Mouse (Mus musculus): ENCODE data around the gene Camk2d. TPM values are rescaled to one million over a fixed set of nuclear protein-coding genes. Genes with fewer than 3 reads are reported as not detected.

The Camk2d gene
- total and polyA plus RNA-seq, 3 experiments, result 0.07 to 0.35 TPM; not detected in 1

- H3K79me2 ChIP-seq (ENCODE audit: control insufficient read depth, insufficient read depth, low read length, poor library complexity), result no peaks in the 10 kb centered on the region
- H3K9me3 ChIP-seq (replicated peaks; ENCODE audit: insufficient read depth, low read length), result no peaks in the 10 kb centered on the region
- no peak for DNase-seq (ENCODE audit: low read depth, low spot score)
- no peak overlapping the region for H3K27ac ChIP-seq (ENCODE audit: control insufficient read depth, low read depth, low read length)
- no peaks in the 10 kb centered on the region for H3K27me3 ChIP-seq (ENCODE audit: control insufficient read depth in 1 of 2, insufficient read depth in 2 of 2, low read length in 2 of 2)
- no peaks in the 10 kb centered on the region for H3K36me3 ChIP-seq (ENCODE audit: control insufficient read depth in 1 of 2, insufficient read depth in 2 of 2, low read length in 2 of 2)
- no peaks in the 10 kb centered on the region for H3K4me1 ChIP-seq (ENCODE audit: control insufficient read depth in 1 of 2, insufficient read depth in 2 of 2, low read length in 2 of 2)
- no peak overlapping the region for H3K9ac ChIP-seq (ENCODE audit: control insufficient read depth, low read depth, low read length, poor library complexity, severe bottlenecking)
- H3K4me3 ChIP-seq (ENCODE audit: control insufficient read depth in 1 of 2, insufficient read depth in 1 of 2, low read depth in 2 of 2, low read length in 2 of 2), result no peak overlapping the region
- 0 out of 4 replicates have a peak, but pooled peaks of 1 of the 2 experiments have one; percentile 22 for TF ChIP-seq POLR2A (IDR thresholded peaks at IDR 0.05; ENCODE audit: control insufficient read depth in 1 of 2, insufficient read depth in 1 of 2, low read depth in 1 of 2, low read length in 2 of 2, poor library complexity in 1 of 2)
- no peak for TF ChIP-seq TBP (IDR thresholded peaks at IDR 0.05; ENCODE audit: low read depth, low read length)
- TF ChIP-seq CHD2 (IDR thresholded peaks at IDR 0.05; ENCODE audit: low read length), result no peak
These were observed 1.1 kb downstream of the Camk2d start for GRCm38 (mm10) chr3:126597161-126597595.

- Histone ChIP-seq H3K9ac (ENCODE audit: control insufficient read depth, low read depth, low read length, poor library complexity, severe bottlenecking) (no peak overlapping the region), H3K4me3 (ENCODE audit: control insufficient read depth in 1 of 2, insufficient read depth in 1 of 2, low read depth in 2 of 2, low read length in 2 of 2) (no peak overlapping the region)
These were observed 1.7 kb downstream of the Camk2d start for GRCm38 (mm10) chr3:126597596-126598328.

GRCm38 (mm10) chr3:126598329-126598676 lies 2.2 kb downstream of the Camk2d start:
- Histone ChIP-seq H3K9ac (ENCODE audit: control insufficient read depth, low read depth, low read length, poor library complexity, severe bottlenecking) (no peak overlapping the region), H3K27me3 (ENCODE audit: control insufficient read depth in 1 of 2, insufficient read depth in 2 of 2, low read length in 2 of 2) (no peaks in the 10 kb centered on the region), H3K4me1 (ENCODE audit: control insufficient read depth in 1 of 2, insufficient read depth in 2 of 2, low read length in 2 of 2) (no peaks in the 10 kb centered on the region), H3K36me3 (ENCODE audit: control insufficient read depth in 1 of 2, insufficient read depth in 2 of 2, low read length in 2 of 2) (no peaks in the 10 kb centered on the region), H3K79me2 (ENCODE audit: control insufficient read depth, insufficient read depth, low read length, poor library complexity) (no peaks in the 10 kb centered on the region), H3K9me3 (replicated peaks; ENCODE audit: insufficient read depth, low read length) (no peaks in the 10 kb centered on the region), H3K4me3 (ENCODE audit: control insufficient read depth in 1 of 2, insufficient read depth in 1 of 2, low read depth in 2 of 2, low read length in 2 of 2) (no peak overlapping the region), H3K27ac (ENCODE audit: control insufficient read depth, low read depth, low read length) (no peak overlapping the region)
- no peak for DNase-seq (ENCODE audit: low read depth, low spot score)
- no peak for TF ChIP-seq POLR2AphosphoS2 (IDR thresholded peaks at IDR 0.05; ENCODE audit: low read length)
- no peak for TF ChIP-seq MYB (IDR thresholded peaks at IDR 0.05; ENCODE audit: low read depth, low read length)
- TF ChIP-seq GATA1 (IDR thresholded peaks at IDR 0.05; ENCODE audit: low read depth, low read length), result no peak
- TF ChIP-seq BHLHE40 (IDR thresholded peaks at IDR 0.05; ENCODE audit: borderline replicate concordance, low read depth, low read length), result no peak
- TF ChIP-seq CHD1 (IDR thresholded peaks at IDR 0.05; ENCODE audit: low read depth, low read length), result no peak
- TF ChIP-seq RAD21 (IDR thresholded peaks at IDR 0.05; ENCODE audit: low read depth, low read length), result no peak
- TF ChIP-seq MEF2A (IDR thresholded peaks at IDR 0.05; ENCODE audit: extremely low read depth, insufficient replicate concordance, low read depth, low read length, poor library complexity, severe bottlenecking), result no peak
- no peak for TF ChIP-seq MAZ (IDR thresholded peaks at IDR 0.05; ENCODE audit: low read depth, low read length)
- no peak for TF ChIP-seq E2F4 (IDR thresholded peaks at IDR 0.05; ENCODE audit: borderline replicate concordance, low read depth, low read length)
- no peak for TF ChIP-seq HCFC1 (IDR thresholded peaks at IDR 0.05; ENCODE audit: low read depth, low read length)
- no peak for TF ChIP-seq MAX (IDR thresholded peaks at IDR 0.05; ENCODE audit: low read length)
- TF ChIP-seq ELF1 (IDR thresholded peaks at IDR 0.05; ENCODE audit: low read depth, low read length), result no peak
- no peak for TF ChIP-seq ZC3H11A (IDR thresholded peaks at IDR 0.05; ENCODE audit: low read depth, low read length)

More at GRCm38 (mm10) chr3:126597596-126598328, 1.7 kb downstream of the Camk2d start:
- H3K79me2 ChIP-seq (ENCODE audit: control insufficient read depth, insufficient read depth, low read length, poor library complexity), result no peaks in the 10 kb centered on the region
- no peaks in the 10 kb centered on the region for H3K4me1 ChIP-seq (ENCODE audit: control insufficient read depth in 1 of 2, insufficient read depth in 2 of 2, low read length in 2 of 2)
- TF ChIP-seq TAL1 (IDR thresholded peaks at IDR 0.05; ENCODE audit: low read length), result no peak
- no peak for TF ChIP-seq USF1 (IDR thresholded peaks at IDR 0.05; ENCODE audit: low read depth, low read length)
- no peak for TF ChIP-seq MAZ (IDR thresholded peaks at IDR 0.05; ENCODE audit: low read depth, low read length)
- no peak for TF ChIP-seq ZC3H11A (IDR thresholded peaks at IDR 0.05; ENCODE audit: low read depth, low read length)
- TF ChIP-seq SMC3 (IDR thresholded peaks at IDR 0.05; ENCODE audit: low read depth, low read length), result no peak
- no peak for TF ChIP-seq ZNF384 (IDR thresholded peaks at IDR 0.05; ENCODE audit: low read depth, low read length)
- TF ChIP-seq EP300 (IDR thresholded peaks at IDR 0.05; ENCODE audit: low read depth in 1 of 2, low read length in 2 of 2), result no peak
- no peak for TF ChIP-seq USF2 (IDR thresholded peaks at IDR 0.05; ENCODE audit: borderline replicate concordance in 1 of 2, insufficient read depth in 1 of 2, low read depth in 1 of 2, low read length in 2 of 2)
- TF ChIP-seq TBP (IDR thresholded peaks at IDR 0.05; ENCODE audit: low read depth, low read length), result no peak
- no peak for TF ChIP-seq CHD2 (IDR thresholded peaks at IDR 0.05; ENCODE audit: low read length)
- TF ChIP-seq NRF1 (IDR thresholded peaks at IDR 0.05; ENCODE audit: insufficient read depth, low read depth, low read length, poor library complexity, severe bottlenecking), result no peak
- TF ChIP-seq HCFC1 (IDR thresholded peaks at IDR 0.05; ENCODE audit: low read depth, low read length), result no peak
- no peak for TF ChIP-seq KAT2A (conservative IDR thresholded peaks at IDR 0.05; ENCODE audit: low read depth, low read length)
- TF ChIP-seq SIN3A (IDR thresholded peaks at IDR 0.05; ENCODE audit: low read length), result no peak
- no peak overlapping the region for H3K27ac ChIP-seq (ENCODE audit: control insufficient read depth, low read depth, low read length)
- no peaks in the 10 kb centered on the region for H3K9me3 ChIP-seq (replicated peaks; ENCODE audit: insufficient read depth, low read length)
- no peaks in the 10 kb centered on the region for H3K27me3 ChIP-seq (ENCODE audit: control insufficient read depth in 1 of 2, insufficient read depth in 2 of 2, low read length in 2 of 2)
- DNase-seq (ENCODE audit: low read depth, low spot score), result no peak
- H3K36me3 ChIP-seq (ENCODE audit: control insufficient read depth in 1 of 2, insufficient read depth in 2 of 2, low read length in 2 of 2), result no peaks in the 10 kb centered on the region

All from MEL (cell line).